Mouse (Mus musculus): ENCODE data around the gene Tbx4. TPM values are rescaled to one million over a fixed set of nuclear protein-coding genes. Genes with fewer than 3 reads are reported as not detected.

Tbx4 gene
- total and polyA plus RNA-seq, 3 experiments, result not detected

- Histone ChIP-seq H3K4me2 (ENCODE audit: insufficient read depth, low read depth, poor library complexity, severe bottlenecking) (no peak overlapping the region), H3K4me3 (replicated peaks in 1 of 3; ENCODE audit: low read depth in 2 of 3, low read length in 2 of 3, poor library complexity in 1 of 3) (no peak overlapping the region), H3K27ac (ENCODE audit: insufficient read depth, low read depth) (no peak overlapping the region), H3K79me2 (replicated peaks; ENCODE audit: control insufficient read depth, extremely low read depth, insufficient read depth, poor library complexity, severe bottlenecking) (no peaks in the 10 kb centered on the region), H3K9ac (ENCODE audit: insufficient read depth, low read depth) (no peak overlapping the region), H3K4me1 (ENCODE audit: control insufficient read depth in 1 of 2, insufficient read depth in 2 of 2) (no peaks in the 10 kb centered on the region), H3K27me3 (replicated peaks) (peaks cover 19% of the 10 kb centered on the region), H3K9me3 (replicated peaks; ENCODE audit: low read length) (peaks cover 47% of the 10 kb centered on the region), H3K36me3 (replicated peaks in 1 of 2; ENCODE audit: control insufficient read depth in 1 of 2, insufficient read depth in 1 of 2, low read length in 1 of 2) (no peaks in the 10 kb centered on the region)
- in situ Hi-C loops (cut with MboI; ENCODE audit: low pct_ligation_motif_present, low pct_unique_long_range_greater_than_20kb, low sequenced_read_pairs) (no loop called here), dilution Hi-C loops (cut with MboI; ENCODE audit: extremely low pct_ligation_motif_present, extremely low pct_unique_long_range_greater_than_20kb, low sequenced_read_pairs) (no loop called here)
- TF ChIP-seq KAT2A (IDR thresholded peaks at IDR 0.05; ENCODE audit: insufficient replicate concordance, low read length) (no peak), POLR2A (IDR thresholded peaks at IDR 0.05; ENCODE audit: low read depth, low read length) (no peak), ELF1 (IDR thresholded peaks at IDR 0.05; ENCODE audit: low read depth, low read length) (no peak), NELFE (IDR thresholded peaks at IDR 0.05; ENCODE audit: low read depth, low read length) (no peak), JUND (conservative IDR thresholded peaks at IDR 0.05; ENCODE audit: low read depth, low read length) (no peak), MXI1 (IDR thresholded peaks at IDR 0.05; ENCODE audit: low read depth, low read length) (no peak), MEF2A (IDR thresholded peaks at IDR 0.05; ENCODE audit: borderline replicate concordance, low read depth, low read length) (no peak)
- DNase-seq (ENCODE audit: extremely low read depth), result no peak
These were observed 49.0 kb upstream of the Tbx4 start for GRCm38 (mm10) chr11:85837291-85837647.

DNA sequence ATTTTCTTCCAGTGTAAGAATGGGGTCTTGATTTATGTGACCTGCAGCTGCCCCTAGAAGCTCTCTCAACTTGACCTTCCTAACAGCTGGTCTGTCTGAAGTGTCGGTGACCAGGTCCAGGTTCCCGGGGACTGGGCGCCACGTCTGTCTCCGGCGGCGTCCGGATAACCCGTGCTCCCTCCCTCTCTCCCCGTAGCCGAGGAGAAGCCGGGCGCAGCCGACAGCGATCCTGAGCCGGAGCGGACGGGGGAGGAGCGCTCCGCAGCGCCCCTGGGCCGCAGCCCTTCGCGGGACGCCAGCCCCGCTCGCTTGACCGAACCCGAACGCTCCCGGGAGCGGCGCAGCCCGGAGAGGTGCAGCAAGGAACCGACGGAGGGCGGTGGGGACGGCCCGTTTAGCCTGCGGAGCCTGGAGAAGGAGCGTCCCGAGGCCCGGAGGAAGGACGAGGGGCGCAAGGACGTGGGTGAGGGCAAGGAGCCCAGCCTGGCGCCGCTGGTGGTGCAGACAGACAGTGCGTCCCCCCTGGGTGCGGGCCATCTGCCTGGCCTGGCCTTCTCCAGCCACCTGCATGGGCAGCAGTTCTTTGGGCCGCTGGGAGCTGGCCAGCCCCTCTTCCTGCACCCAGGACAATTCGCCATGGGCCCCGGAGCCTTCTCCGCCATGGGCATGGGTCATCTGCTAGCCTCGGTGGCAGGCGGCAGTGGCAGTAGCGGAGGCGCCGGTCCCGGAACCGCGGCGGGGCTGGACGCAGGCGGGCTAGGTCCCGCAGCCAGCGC lies 48.4 kb upstream of the Tbx4 start:
- no peak overlapping the region for H3K4me2 ChIP-seq (ENCODE audit: insufficient read depth, low read depth, poor library complexity, severe bottlenecking)
- no peaks in the 10 kb centered on the region for H3K79me2 ChIP-seq (replicated peaks; ENCODE audit: control insufficient read depth, extremely low read depth, insufficient read depth, poor library complexity, severe bottlenecking)
- H3K4me3 ChIP-seq (replicated peaks in 1 of 3; ENCODE audit: low read depth in 2 of 3, low read length in 2 of 3, poor library complexity in 1 of 3), result no peak overlapping the region
- peaks cover 45% of the 10 kb centered on the region for H3K9me3 ChIP-seq (replicated peaks; ENCODE audit: low read length)
- peaks cover 25% of the 10 kb centered on the region for H3K27me3 ChIP-seq (replicated peaks)
- no peak overlapping the region for H3K27ac ChIP-seq (ENCODE audit: insufficient read depth, low read depth)
- dilution Hi-C loops (cut with MboI; ENCODE audit: extremely low pct_ligation_motif_present, extremely low pct_unique_long_range_greater_than_20kb, low sequenced_read_pairs) (no loop called here), in situ Hi-C loops (cut with MboI; ENCODE audit: low pct_ligation_motif_present, low pct_unique_long_range_greater_than_20kb, low sequenced_read_pairs) (no loop called here)
- no peak overlapping the region for H3K9ac ChIP-seq (ENCODE audit: insufficient read depth, low read depth)
- TF ChIP-seq E2F4 (IDR thresholded peaks at IDR 0.05; ENCODE audit: insufficient replicate concordance, low read depth, low read length) (no peak), CHD2 (IDR thresholded peaks at IDR 0.05; ENCODE audit: low read length) (no peak), CTCF (conservative IDR thresholded peaks at IDR 0.05 in 1 of 2, IDR thresholded peaks at IDR 0.05 in 1 of 2; ENCODE audit: low read depth in 2 of 2, low read length in 2 of 2) (no peak), MAZ (IDR thresholded peaks at IDR 0.05; ENCODE audit: low read depth, low read length) (no peak), NRF1 (IDR thresholded peaks at IDR 0.05; ENCODE audit: low read depth, low read length) (no peak), MAFK (IDR thresholded peaks at IDR 0.05; ENCODE audit: insufficient replicate concordance, low read length) (no peak), HCFC1 (IDR thresholded peaks at IDR 0.05; ENCODE audit: low read depth, low read length) (no peak), SMC3 (IDR thresholded peaks at IDR 0.05; ENCODE audit: low read depth, low read length) (no peak), USF1 (IDR thresholded peaks at IDR 0.05; ENCODE audit: low read depth, low read length) (no peak)
- no peaks in the 10 kb centered on the region for H3K36me3 ChIP-seq (replicated peaks in 1 of 2; ENCODE audit: control insufficient read depth in 1 of 2, insufficient read depth in 1 of 2, low read length in 1 of 2)
- H3K4me1 ChIP-seq (ENCODE audit: control insufficient read depth in 1 of 2, insufficient read depth in 2 of 2), result peaks cover under 1 to 5% of the 10 kb centered on the region in 2 experiments; a peak in 3 of 4 replicates
- no peak for DNase-seq (ENCODE audit: extremely low read depth)
